Mouse (Mus musculus) lung, postnatal 0 days (tissue): Measurements from ENCODE around the gene Ugdh. TPM values are rescaled to one million over a fixed set of nuclear protein-coding genes. Genes with fewer than 3 reads are reported as not detected.
A peak's percentile ranks its signal among the peaks of the same experiment; 100 is the strongest.

Source experiments
- ATAC-seq: fragments of 200-750 bp; cut with Nextera tagmentation; 2 replicates; pipeline ENCODE4 v1.8.0; 2017; ENCODE audit warnings: moderate library complexity
- DNase-seq: peaks from one replicate; pipeline ENCODE4 v3.0.0-alpha.2; 2016; ENCODE audit warnings: low spot score
- H3K27ac ChIP-seq: fragments of 300-500 bp; sonication (generic); 2 replicates; pipeline ENCODE4 v1.5.1; 2014; ENCODE audit warnings: antibody characterized with exemption, mild to moderate bottlenecking, low read length, mixed read lengths
- H3K27me3 ChIP-seq: fragments of 300-500 bp; sonication (generic); replicated peaks from 2 replicates; pipeline ENCODE4 v1.6.1; 2014; ENCODE audit warnings: low read length, mixed read lengths; ENCODE audit not compliant: insufficient read depth
- H3K36me3 ChIP-seq: fragments of 300-500 bp; sonication (generic); 2 replicates; pipeline ENCODE4 v1.6.1; 2014; ENCODE audit warnings: low read length, mixed read lengths; ENCODE audit not compliant: insufficient read depth
- H3K4me1 ChIP-seq: fragments of 300-500 bp; sonication (generic); 2 replicates; pipeline ENCODE4 v1.6.1; 2014; ENCODE audit warnings: antibody characterized with exemption, low read depth, low read length, mixed read lengths; ENCODE audit not compliant: insufficient read depth
- H3K4me2 ChIP-seq: fragments of 300-500 bp; sonication (generic); replicated peaks from 2 replicates; pipeline ENCODE4 v1.6.1; 2014; ENCODE audit warnings: low read depth, mild to moderate bottlenecking, low read length, moderate library complexity, mixed read lengths
- H3K4me3 ChIP-seq: fragments of 300-500 bp; sonication (generic); 2 replicates; pipeline ENCODE4 v1.5.1; 2014; ENCODE audit warnings: low read depth, low read length
- H3K9ac ChIP-seq: fragments of 300-500 bp; sonication (generic); replicated peaks from 2 replicates; pipeline ENCODE4 v1.6.1; 2014; ENCODE audit warnings: low read depth, mild to moderate bottlenecking
- H3K9me3 ChIP-seq: fragments of 300-500 bp; sonication (generic); 2 replicates; pipeline ENCODE4 v1.6.1; 2016; ENCODE audit warnings: low read length, mixed read lengths
- CTCF ChIP-seq: IDR thresholded peaks from 2 replicates; pipeline ENCODE4 v1.5.1; 2016; ENCODE audit warnings: antibody characterized with exemption, mild to moderate bottlenecking
- EP300 ChIP-seq: IDR thresholded peaks from 2 replicates; pipeline ENCODE4 v1.6.1; 2016; ENCODE audit warnings: antibody characterized with exemption, mild to moderate bottlenecking, control low read depth
- WGBS: fragments of 180-500 bp; shearing (Covaris S2); extraction: QIAGEN DNeasy Blood & Tissue Kit; methylation state at CpG from one replicate; pipeline ENCODE4 v1.1.7; 2014; 5-methylcytosine and 5-hydroxymethylcytosine counted together
- polyA plus RNA-seq: library from polyadenylated mRNA; unstranded; fragments of >200 nt; fragmentation: Nextera tagmentation; extraction: Ambion mirVana; gene quantifications from 2 replicates; pipeline ENCODE4 v1.2.1, GENCODE M21; 2015

Ugdh gene
- polyA plus RNA-seq, 1 experiment from 2014 or later, result 77.3 TPM

DNA sequence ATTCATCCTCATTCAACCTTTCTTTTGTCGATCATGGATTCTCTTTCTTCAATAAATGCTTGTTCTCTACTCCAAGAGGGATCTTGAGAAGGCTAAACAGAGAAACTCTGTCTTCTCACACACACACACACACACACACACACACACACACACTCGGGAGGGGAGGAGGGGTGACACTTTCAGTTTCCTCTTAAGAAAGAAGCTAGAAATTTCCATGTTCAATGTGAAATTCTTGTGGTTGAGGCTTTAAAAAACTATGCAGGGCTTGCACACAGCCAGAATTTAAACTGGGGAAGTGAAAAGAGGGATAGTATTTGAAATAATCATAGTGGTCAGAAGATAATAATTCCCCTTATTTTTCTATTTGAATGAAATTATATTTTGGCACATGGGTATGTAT is 40.1 kb upstream of the Ugdh start:
- no peak for DNase-seq
- no peak for ATAC-seq
- Histone ChIP-seq H3K4me3 (no peak overlapping the region), H3K4me2 (no peak overlapping the region), H3K4me1 (no peaks in the 10 kb centered on the region), H3K9me3 (no peaks in the 10 kb centered on the region), H3K9ac (no peak overlapping the region), H3K27me3 (no peaks in the 10 kb centered on the region), H3K36me3 (no peaks in the 10 kb centered on the region), H3K27ac (no peak overlapping the region)
- TF ChIP-seq EP300 (no peak), CTCF (no peak)
- 60% methylated on average over 2 of the region's 2 CpGs for WGBS

DNA sequence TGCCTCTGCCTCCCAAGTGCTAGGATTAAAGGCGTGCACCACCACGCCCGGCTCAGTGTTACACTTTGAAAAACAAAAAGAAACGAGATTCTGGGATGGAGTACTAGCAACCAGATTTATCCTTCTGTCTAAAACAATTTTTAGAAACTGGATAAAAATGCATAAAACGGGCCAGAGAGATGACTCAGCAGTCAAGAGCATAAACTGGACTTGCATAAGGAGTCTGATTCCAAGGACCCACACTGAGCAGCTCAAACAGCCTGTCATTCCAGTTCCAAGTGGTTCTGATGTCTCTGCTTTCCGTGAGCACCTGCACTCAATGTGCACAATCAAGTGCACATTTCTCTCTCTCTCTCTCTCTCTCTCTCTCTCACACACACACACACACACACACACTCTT is 34.0 kb upstream of the Ugdh start:
- Histone ChIP-seq H3K4me3 (no peak overlapping the region), H3K4me1 (no peaks in the 10 kb centered on the region), H3K27ac (no peak overlapping the region), H3K27me3 (no peaks in the 10 kb centered on the region), H3K4me2 (no peak overlapping the region), H3K36me3 (peaks cover 21% of the 10 kb centered on the region), H3K9me3 (no peaks in the 10 kb centered on the region), H3K9ac (no peak overlapping the region)
- DNase-seq (peak; percentile 34), ATAC-seq (0 out of 2 replicates have a peak, but pooled peaks have one; percentile 32)
- 70% methylated on average over 6 of the region's 6 CpGs for WGBS
- TF ChIP-seq EP300 (no peak), CTCF (no peak)

- Histone ChIP-seq H3K4me3 (no peak overlapping the region), H3K27ac (no peak overlapping the region), H3K27me3 (no peaks in the 10 kb centered on the region), H3K9me3 (no peaks in the 10 kb centered on the region), H3K9ac (no peak overlapping the region), H3K4me1 (no peaks in the 10 kb centered on the region), H3K4me2 (no peak overlapping the region), H3K36me3 (peaks cover 21% of the 10 kb centered on the region)
- no peak for ATAC-seq
- TF ChIP-seq CTCF (no peak), EP300 (no peak)
- DNase-seq, result no peak
- 59% methylated on average over 3 of the region's 3 CpGs for WGBS
These were observed 31.2 kb upstream of the Ugdh start for GRCm38 (mm10) chr5:65466911-65467310.

GRCm38 (mm10) chr5:65460361-65460760 is 24.6 kb upstream of the Ugdh start:
- ATAC-seq, result no peak
- Histone ChIP-seq H3K4me3 (no peak overlapping the region), H3K4me2 (no peak overlapping the region), H3K27me3 (no peaks in the 10 kb centered on the region), H3K9ac (no peak overlapping the region), H3K36me3 (0 out of 2 replicates have a peak, but pooled peaks cover 1% of the 10 kb centered on the region), H3K27ac (no peak overlapping the region), H3K9me3 (no peaks in the 10 kb centered on the region), H3K4me1 (peaks cover 3% of the 10 kb centered on the region; the same call in 1 of the 2 replicates)
- TF ChIP-seq EP300 (no peak), CTCF (no peak)
- no peak for DNase-seq
- WGBS, result 86% methylated on average over 14 of the region's 14 CpGs

DNA sequence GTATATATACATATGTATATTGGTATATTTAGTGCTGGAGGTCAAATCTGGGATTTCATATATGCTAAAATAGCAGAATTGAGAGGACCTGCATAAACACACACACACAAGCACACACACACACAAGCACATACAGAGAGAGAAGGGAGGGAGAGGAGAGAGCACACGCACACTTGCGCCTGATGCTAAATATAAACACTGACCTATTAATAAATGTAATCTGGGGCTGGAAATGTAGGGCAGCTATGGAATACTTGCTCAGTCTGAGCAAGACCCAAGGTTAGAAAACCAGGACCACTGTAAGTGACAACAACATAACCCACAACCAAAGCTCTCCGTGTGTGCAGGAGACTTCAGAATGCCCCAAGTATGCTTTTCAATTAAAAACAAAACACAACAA is 23.7 kb upstream of the Ugdh start:
- no peak overlapping the region for H3K9ac ChIP-seq

GRCm38 (mm10) chr5:65457846-65458245 is 22.1 kb upstream of the Ugdh start:
- Histone ChIP-seq H3K4me2 (no peak overlapping the region), H3K36me3 (no peaks in the 10 kb centered on the region), H3K9me3 (no peaks in the 10 kb centered on the region), H3K27me3 (no peaks in the 10 kb centered on the region), H3K4me3 (no peak overlapping the region), H3K4me1 (peaks cover 4% of the 10 kb centered on the region; the same call in 1 of the 2 replicates), H3K9ac (no peak overlapping the region), H3K27ac (peak overlapping the region; percentile 84)
- DNase-seq (peak; percentile 73), ATAC-seq (peak; percentile 52)
- no peak for TF ChIP-seq EP300
- no peak for TF ChIP-seq CTCF
- WGBS, result 47% methylated on average over 5 of the region's 5 CpGs

More for the DNA sequence above, 23.7 kb upstream of the Ugdh start:
- Histone ChIP-seq H3K4me3 (no peak overlapping the region), H3K36me3 (no peaks in the 10 kb centered on the region), H3K27me3 (no peaks in the 10 kb centered on the region), H3K4me2 (no peak overlapping the region), H3K4me1 (peaks cover 4% of the 10 kb centered on the region; the same call in 1 of the 2 replicates), H3K9me3 (no peaks in the 10 kb centered on the region), H3K27ac (no peak overlapping the region)
- DNase-seq (no peak), ATAC-seq (no peak)
- WGBS, result 60% methylated on average over 3 of the region's 3 CpGs
- TF ChIP-seq EP300 (no peak), CTCF (no peak)
